10 mouse cellular contexts compared by ENCODE assay signal in the genomic region with DNA sequence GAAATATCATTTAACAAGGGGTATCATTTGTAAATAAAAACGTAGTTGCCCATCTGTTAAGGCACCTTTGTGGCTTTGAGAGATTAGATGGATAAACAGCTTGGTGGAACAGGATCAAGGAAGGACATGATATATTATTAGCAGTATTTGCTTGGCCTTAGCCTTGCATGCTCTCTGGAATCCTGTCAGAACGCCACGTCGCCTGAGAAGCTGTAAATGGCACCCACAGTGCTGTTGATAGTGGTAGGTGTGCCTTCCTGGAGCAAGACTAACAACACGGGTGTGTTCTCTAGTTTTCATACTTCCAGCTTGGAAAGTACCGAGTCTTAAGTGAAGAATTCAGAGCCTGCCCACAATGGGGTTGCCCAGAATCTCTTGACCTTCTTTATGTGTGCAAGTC. TPM values are rescaled to one million over a fixed set of nuclear protein-coding genes. Genes with fewer than 3 reads are reported as not detected.
DNase-seq lines count a peak whose midpoint lies in the region; ATAC-seq and TF ChIP-seq lines count a peak whose summit lies in the region.
"Had no signal": no experiment of that assay in that cellular context is flagged by ENCODE, and none has a peak within 500 bp of the region (broad histone marks: within the 10 kb centered on the region; RNA-seq: fewer than 3 reads in every experiment).

No protein-coding gene starts in this region.

- H3K9ac ChIP-seq in lung, embryonic 14.5 days: no peak overlapping the region
- peak overlapping the region; percentile 38; the same call in 1 of the 2 replicates for H3K9ac ChIP-seq in heart, embryonic 14.5 days (ENCODE audit: low read length)
- no peak overlapping the region for H3K9ac ChIP-seq in limb, embryonic 13.5 days
- no peak overlapping the region for H3K9ac ChIP-seq in kidney, embryonic 16.5 days (replicated peaks; ENCODE audit: low read length)

- TF ChIP-seq CTCF in lung, embryonic 14.5 days (IDR thresholded peaks at IDR 0.05; ENCODE audit: low read depth): no peak

- DNase-seq in lung, embryonic 14.5 days: no peak
- no peak for DNase-seq in lung, postnatal 4 days
- DNase-seq in retina, postnatal 1 day: peak; percentile 23
- DNase-seq in kidney, postnatal 36 days: no peak
- no peak for DNase-seq in adrenal gland, postnatal 25 days
- DNase-seq: thymus, adult 2 months had no signal

- no peak overlapping the region for H3K27ac ChIP-seq in lung, embryonic 14.5 days (ENCODE audit: low read depth)
- no peak overlapping the region for H3K27ac ChIP-seq in heart, embryonic 14.5 days (replicated peaks in 1 of 2; ENCODE audit: control insufficient read depth in 1 of 2, insufficient read depth in 1 of 2, low read depth in 2 of 2, low read length in 2 of 2)
- no peak overlapping the region for H3K27ac ChIP-seq in limb, embryonic 13.5 days
- no peak overlapping the region for H3K27ac ChIP-seq in kidney, embryonic 16.5 days (ENCODE audit: low read length)

- ATAC-seq in lung, embryonic 14.5 days (ENCODE audit: insufficient read depth): no peak
- ATAC-seq in heart, embryonic 14.5 days (ENCODE audit: insufficient number of reproducible peaks, insufficient read depth, low FRiP score, low read depth): no peak
- no peak for ATAC-seq in limb, embryonic 13.5 days (ENCODE audit: low FRiP score, low read depth)
- no peak for ATAC-seq in kidney, embryonic 16.5 days (ENCODE audit: low FRiP score, low TSS enrichment)

- 41% methylated on average over 6 of the region's 6 CpGs for WGBS in lung, embryonic 14.5 days
- 31% methylated on average over 6 of the region's 6 CpGs for WGBS in heart, embryonic 14.5 days
- WGBS in limb, embryonic 13.5 days: 47% methylated on average over 6 of the region's 6 CpGs
- WGBS in kidney, embryonic 16.5 days: 43% methylated on average over 6 of the region's 6 CpGs

- H3K4me3 ChIP-seq in lung, embryonic 14.5 days (ENCODE audit: low read depth, low read length): no peak overlapping the region
- peak overlapping the region in 1 of 2 experiments; percentile 88; a peak in 1 of 4 replicates for H3K4me3 ChIP-seq in heart, embryonic 14.5 days (ENCODE audit: control insufficient read depth in 1 of 2, insufficient read depth in 1 of 2, low read depth in 1 of 2, low read length in 2 of 2)
- H3K4me3 ChIP-seq in limb, embryonic 13.5 days: no peak overlapping the region
- no peak overlapping the region for H3K4me3 ChIP-seq in kidney, embryonic 16.5 days (ENCODE audit: low read length)

- peaks cover 5% of the 10 kb centered on the region; the same call in 1 of the 2 replicates for H3K4me1 ChIP-seq in lung, embryonic 14.5 days (ENCODE audit: insufficient read depth)
- peaks cover 2 to 22% of the 10 kb centered on the region in 2 experiments for H3K4me1 ChIP-seq in heart, embryonic 14.5 days (ENCODE audit: control insufficient read depth in 2 of 2, insufficient read depth in 2 of 2, low read length in 2 of 2)
- H3K4me1 ChIP-seq in limb, embryonic 13.5 days: peaks cover 14% of the 10 kb centered on the region
- peaks cover 6% of the 10 kb centered on the region for H3K4me1 ChIP-seq in kidney, embryonic 16.5 days (ENCODE audit: insufficient read depth, low read length)

- H3K36me3 ChIP-seq in lung, embryonic 14.5 days (ENCODE audit: insufficient read depth): no peaks in the 10 kb centered on the region
- no peaks in the 10 kb centered on the region for H3K36me3 ChIP-seq in heart, embryonic 14.5 days (ENCODE audit: control insufficient read depth, insufficient read depth, low read length)
- H3K36me3 ChIP-seq in limb, embryonic 13.5 days: no peaks in the 10 kb centered on the region
- H3K36me3 ChIP-seq in kidney, embryonic 16.5 days (ENCODE audit: insufficient read depth, low read length): no peaks in the 10 kb centered on the region
- H3K36me3 ChIP-seq: embryonic facial prominence, embryonic 12.5 days had no signal

- H3K27me3 ChIP-seq in lung, embryonic 14.5 days (ENCODE audit: insufficient read depth, low read length): no peaks in the 10 kb centered on the region
- H3K27me3 ChIP-seq in heart, embryonic 14.5 days (ENCODE audit: control insufficient read depth, insufficient read depth, low read length): no peaks in the 10 kb centered on the region
- no peaks in the 10 kb centered on the region for H3K27me3 ChIP-seq in limb, embryonic 13.5 days
- no peaks in the 10 kb centered on the region for H3K27me3 ChIP-seq in kidney, embryonic 16.5 days (ENCODE audit: insufficient read depth, low read length)
- H3K27me3 ChIP-seq: embryonic facial prominence, embryonic 12.5 days had no signal

- peak overlapping the region; percentile 72; the same call in 1 of the 2 replicates for H3K4me2 ChIP-seq in lung, embryonic 14.5 days
- peak overlapping the region; percentile 66 for H3K4me2 ChIP-seq in heart, embryonic 14.5 days (ENCODE audit: low read length)
- H3K4me2 ChIP-seq in limb, embryonic 13.5 days (replicated peaks): peak overlapping the region; percentile 79
- no peak overlapping the region for H3K4me2 ChIP-seq in kidney, embryonic 16.5 days (replicated peaks; ENCODE audit: low read depth, low read length)

- no peaks in the 10 kb centered on the region for H3K9me3 ChIP-seq in lung, embryonic 14.5 days (ENCODE audit: low read depth, low read length)
- H3K9me3 ChIP-seq in heart, embryonic 14.5 days (ENCODE audit: control insufficient read depth, low read length): no peaks in the 10 kb centered on the region
- no peaks in the 10 kb centered on the region for H3K9me3 ChIP-seq in limb, embryonic 13.5 days
- no peaks in the 10 kb centered on the region for H3K9me3 ChIP-seq in kidney, embryonic 16.5 days (ENCODE audit: low read length)
- H3K9me3 ChIP-seq: embryonic facial prominence, embryonic 12.5 days had no signal

RNA-seq across cellular contexts. Expression of a gene that starts 1.1 kb away (rescaled TPM):
- polyA plus RNA-seq in lung, embryonic 14.5 days (2014; fragmentation: Nextera tagmentation; extraction: Ambion mirVana): 54.4 and 59.5 TPM in 2 replicates
- 44.4 and 45.6 TPM in 2 replicates for polyA plus RNA-seq in heart, embryonic 14.5 days (2014; fragmentation: Nextera tagmentation; extraction: Ambion mirVana)
- 70.7 and 77.8 TPM in 2 replicates for polyA plus RNA-seq in limb, embryonic 13.5 days (2015; fragmentation: Nextera tagmentation; extraction: Ambion mirVana)
- polyA plus RNA-seq in kidney, embryonic 16.5 days (2015; fragmentation: Nextera tagmentation; extraction: Ambion mirVana): 54.8 and 57.9 TPM in 2 replicates
- total RNA-seq in adrenal gland, postnatal 25 days (2021): 45.6 and 47.1 TPM in 2 replicates

RNA-seq across cellular contexts. Expression of a gene that starts 39.3 kb away (rescaled TPM):
- polyA plus RNA-seq in lung, embryonic 14.5 days (2014; fragmentation: Nextera tagmentation; extraction: Ambion mirVana): 12.0 and 12.3 TPM in 2 replicates
- polyA plus RNA-seq in heart, embryonic 14.5 days (2014; fragmentation: Nextera tagmentation; extraction: Ambion mirVana): 8.7 and 9.0 TPM in 2 replicates
- polyA plus RNA-seq in limb, embryonic 13.5 days (2015; fragmentation: Nextera tagmentation; extraction: Ambion mirVana): 5.6 and 5.8 TPM in 2 replicates
- polyA plus RNA-seq in kidney, embryonic 16.5 days (2015; fragmentation: Nextera tagmentation; extraction: Ambion mirVana): 7.8 and 8.7 TPM in 2 replicates
- total RNA-seq in adrenal gland, postnatal 25 days (2021): 65.0 and 68.4 TPM in 2 replicates

RNA-seq across cellular contexts. Expression of a gene that starts 56.7 kb away (rescaled TPM):
- polyA plus RNA-seq in lung, embryonic 14.5 days (2014; fragmentation: Nextera tagmentation; extraction: Ambion mirVana): 0.24 TPM in 1 of 2 replicates, not detected in the other
- polyA plus RNA-seq in heart, embryonic 14.5 days (2014; fragmentation: Nextera tagmentation; extraction: Ambion mirVana): not detected in 2 replicates
- 0.05 TPM in 1 of 2 replicates, not detected in the other for polyA plus RNA-seq in limb, embryonic 13.5 days (2015; fragmentation: Nextera tagmentation; extraction: Ambion mirVana)
- polyA plus RNA-seq in kidney, embryonic 16.5 days (2015; fragmentation: Nextera tagmentation; extraction: Ambion mirVana): not detected in 2 replicates
- not detected in 2 replicates for total RNA-seq in adrenal gland, postnatal 25 days (2021)
- polyA plus RNA-seq: embryonic facial prominence, embryonic 12.5 days had no signal
